Mouse (Mus musculus) heart, embryonic 10.5 days (tissue): ENCODE measurements around the gene Zim1. TPM values are rescaled to one million over a fixed set of nuclear protein-coding genes. Genes with fewer than 3 reads are reported as not detected.

Source experiments
- DNase-seq: peaks from one replicate; pipeline ENCODE4 v3.0.0-alpha.2; 2017; ENCODE audit warnings: low spot score
- H3K27ac ChIP-seq: fragments of 300-500 bp; sonication (generic); 2 replicates; pipeline ENCODE4 v1.5.1; 2016; ENCODE audit warnings: mild to moderate bottlenecking
- H3K27me3 ChIP-seq: fragments of 300-500 bp; sonication (generic); 2 replicates; pipeline ENCODE4 v1.6.1; 2016; ENCODE audit warnings: mild to moderate bottlenecking; ENCODE audit not compliant: poor library complexity, insufficient read depth, severe bottlenecking
- H3K36me3 ChIP-seq: fragments of 300-500 bp; sonication (generic); 2 replicates; pipeline ENCODE4 v1.6.1; 2016; ENCODE audit warnings: mild to moderate bottlenecking, moderate library complexity
- H3K4me1 ChIP-seq: fragments of 300-500 bp; sonication (generic); 2 replicates; pipeline ENCODE4 v1.6.1; 2016; ENCODE audit warnings: mild to moderate bottlenecking
- H3K4me3 ChIP-seq: fragments of 300-500 bp; sonication (generic); 2 replicates; pipeline ENCODE4 v1.5.1; 2016; ENCODE audit warnings: mild to moderate bottlenecking, moderate library complexity
- H3K9me3 ChIP-seq: fragments of 300-500 bp; sonication (generic); 2 replicates; pipeline ENCODE4 v1.6.1; 2016; ENCODE audit warnings: mild to moderate bottlenecking, moderate library complexity
- WGBS: fragments of 180-500 bp; shearing (Covaris S2); methylation state at CpG from one replicate; pipeline ENCODE4 v1.1.7; 2016; 5-methylcytosine and 5-hydroxymethylcytosine counted together
- polyA plus RNA-seq: library from polyadenylated mRNA; unstranded; fragments of >200 nt; fragmentation: Nextera tagmentation; extraction: Ambion mirVana; gene quantifications from 2 replicates; pipeline ENCODE4 v1.2.1, GENCODE M21; 2016

Gene Zim1
- polyA plus RNA-seq, result 9.4 and 17.2 TPM in 2 replicates

DNA sequence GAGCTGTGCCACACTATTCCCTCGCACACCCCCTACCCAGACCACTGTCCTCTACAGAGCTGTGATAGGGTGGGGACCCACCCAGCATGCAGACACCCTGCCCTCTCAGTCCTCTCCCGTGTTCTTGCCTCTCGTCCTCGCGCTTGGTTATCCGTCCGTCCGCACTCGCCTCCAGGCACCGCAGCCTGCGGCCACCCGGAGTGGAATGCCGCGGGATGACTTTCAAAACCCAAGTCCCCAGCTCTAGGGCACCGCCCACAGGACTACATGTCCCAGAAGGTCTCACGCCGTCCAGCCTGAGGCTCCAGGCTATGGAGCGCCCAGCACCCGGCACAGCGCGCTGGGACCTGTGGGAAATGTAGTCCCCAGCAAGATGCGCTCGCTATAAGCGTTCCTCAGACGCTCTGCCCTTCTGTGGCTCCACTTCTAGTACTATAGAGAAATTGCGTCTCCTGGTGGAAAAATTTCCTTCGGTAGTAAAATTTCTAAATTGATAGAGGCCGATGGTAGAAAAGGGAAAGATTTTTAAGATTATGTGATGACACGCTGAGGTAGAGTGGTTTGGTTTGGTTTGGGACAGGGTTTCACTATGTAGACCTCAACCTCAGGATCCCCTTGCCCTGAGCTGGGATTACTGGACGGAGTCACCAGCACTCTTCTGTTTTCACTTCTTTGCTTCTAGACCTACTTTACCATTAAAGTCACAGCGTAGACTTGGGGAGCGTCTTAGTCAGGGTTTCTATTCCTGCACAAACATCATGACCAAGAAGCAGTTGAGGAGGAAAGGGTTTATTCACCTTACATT is at the start of gene Zim1:
Gene Zim1 (minus strand): TSS at position 210 of the 805 bp plus-strand sequence.
- no peaks in the 10 kb centered on the region for H3K36me3 ChIP-seq
- H3K4me3 ChIP-seq, result peak within 1 kb of the TSS; percentile 70
- no peaks in the 10 kb centered on the region for H3K9me3 ChIP-seq
- no peaks in the 10 kb centered on the region for H3K27me3 ChIP-seq
- DNase-seq, result peak; percentile 95
- peaks cover 9% of the 10 kb centered on the region; the same call in 1 of the 2 replicates for H3K4me1 ChIP-seq
- H3K27ac ChIP-seq, result peak within 1 kb of the TSS; percentile 81
- 12% methylated on average over 32 of the region's 32 CpGs for WGBS

DNA sequence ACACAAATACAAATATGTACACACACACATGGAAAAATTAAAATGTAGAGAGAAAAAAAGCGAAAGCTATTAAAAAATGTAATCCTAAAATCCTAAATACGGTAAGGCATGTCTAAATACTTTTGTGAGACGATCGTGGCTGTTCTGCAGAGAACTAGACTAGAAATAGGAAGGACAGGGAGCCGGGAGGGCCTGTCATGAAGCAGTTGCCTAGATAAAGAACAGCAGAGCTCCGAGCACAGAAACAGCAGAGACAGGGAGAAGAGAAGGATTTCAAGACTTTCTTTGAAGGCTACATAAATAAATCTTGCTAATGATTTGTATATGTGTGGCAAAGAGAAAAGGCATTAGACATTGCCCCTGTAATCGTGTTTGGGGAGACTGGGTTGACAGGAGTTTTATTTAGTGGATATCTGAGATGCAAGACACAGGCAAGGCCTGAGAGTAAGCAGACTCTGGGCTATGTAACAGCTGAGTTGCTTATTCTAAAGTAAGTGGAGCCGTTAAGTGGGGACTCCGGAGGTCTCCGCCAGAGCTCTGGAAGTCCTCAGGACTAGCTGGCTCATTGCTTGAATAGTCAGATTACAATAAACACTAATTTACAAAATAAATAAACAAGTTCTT is 48.1 kb upstream of the Zim1 start:
- no peaks in the 10 kb centered on the region for H3K9me3 ChIP-seq
- peaks cover 15% of the 10 kb centered on the region for H3K4me1 ChIP-seq
- 25% methylated on average over 10 of the region's 10 CpGs for WGBS
- H3K36me3 ChIP-seq, result peaks cover 4% of the 10 kb centered on the region; the same call in 1 of the 2 replicates
- H3K4me3 ChIP-seq, result 0 out of 2 replicates have a peak overlapping the region, but pooled peaks have one; percentile 20
- DNase-seq, result no peak
- peak overlapping the region; percentile 79 for H3K27ac ChIP-seq
- H3K27me3 ChIP-seq, result no peaks in the 10 kb centered on the region

DNA sequence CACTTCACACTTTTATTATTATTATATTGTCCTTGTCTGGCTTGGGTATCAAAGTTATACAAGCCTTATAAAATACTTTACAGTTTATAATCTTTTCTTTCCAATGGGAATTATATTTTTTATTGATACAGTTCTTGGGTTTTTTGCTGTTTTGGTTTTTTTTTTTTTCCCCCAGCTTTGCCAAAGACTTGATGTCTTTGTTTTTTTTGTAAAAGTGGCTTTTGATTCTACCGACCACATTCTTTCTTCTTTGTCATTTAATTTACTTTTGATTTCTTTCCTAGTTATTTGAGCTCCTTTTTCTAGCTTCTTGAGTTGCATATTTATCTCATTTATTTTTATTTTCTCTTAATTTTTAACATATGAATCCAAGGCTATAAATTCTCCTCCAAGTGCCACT is 39.8 kb upstream of the Zim1 start:
- Histone ChIP-seq H3K9me3 (no peaks in the 10 kb centered on the region), H3K4me1 (no peaks in the 10 kb centered on the region), H3K4me3 (no peak overlapping the region), H3K27me3 (no peaks in the 10 kb centered on the region), H3K27ac (no peak overlapping the region), H3K36me3 (peaks cover under 1% of the 10 kb centered on the region; the same call in 1 of the 2 replicates)
- DNase-seq, result no peak
- 87% methylated on average over 1 of the region's 1 CpGs for WGBS

DNA sequence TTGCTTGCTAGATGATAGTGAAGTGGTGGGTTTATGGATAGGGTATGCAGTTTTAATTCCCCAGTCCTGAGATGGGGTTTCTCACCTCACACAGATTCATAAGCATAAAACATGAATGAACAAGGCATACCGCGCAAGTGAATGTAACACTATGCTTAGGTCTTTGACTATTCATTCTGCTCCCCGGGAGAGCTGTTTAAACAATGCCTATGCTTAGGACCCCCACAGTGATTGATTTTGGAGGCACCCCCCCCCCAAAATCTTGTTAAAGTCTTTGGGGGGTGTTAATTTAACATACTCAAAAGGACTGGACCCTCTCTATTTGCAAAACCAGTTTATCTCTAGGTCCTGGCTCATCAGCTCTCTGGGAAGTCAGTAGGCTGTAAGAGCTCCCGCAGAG is 35.7 kb upstream of the Zim1 start:
- H3K27ac ChIP-seq, result peak overlapping the region; percentile 89
- DNase-seq, result peak; percentile 65
- WGBS, result 55% methylated on average over 4 of the region's 4 CpGs

DNA sequence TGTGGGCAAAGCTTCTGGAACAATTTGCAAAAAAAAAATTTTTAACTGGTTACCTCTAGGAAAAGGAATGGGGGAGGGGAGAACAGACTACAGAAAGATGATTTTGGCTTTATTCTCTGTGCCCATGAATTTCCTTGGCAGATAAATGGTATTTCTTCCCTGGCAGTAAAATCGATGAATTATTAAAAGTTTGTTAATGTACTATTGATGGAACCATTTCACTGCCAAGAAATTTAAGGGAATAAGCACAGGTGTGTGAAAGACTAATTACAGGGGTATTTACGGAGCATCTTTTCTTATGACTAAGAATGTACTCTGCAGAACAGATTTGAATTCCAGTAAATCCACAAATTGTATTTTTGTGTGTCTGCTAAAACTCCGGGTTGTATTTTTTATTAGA is 35.1 kb upstream of the Zim1 start:
- Histone ChIP-seq H3K27ac (peak overlapping the region; percentile 89), H3K4me3 (peak overlapping the region; percentile 68), H3K27me3 (no peaks in the 10 kb centered on the region), H3K4me1 (no peaks in the 10 kb centered on the region), H3K36me3 (peaks cover 13% of the 10 kb centered on the region), H3K9me3 (peaks cover 40% of the 10 kb centered on the region)
- WGBS, result 45% methylated on average over 3 of the region's 3 CpGs
- DNase-seq, result no peak

More for the DNA sequence above, 35.7 kb upstream of the Zim1 start:
- H3K27me3 ChIP-seq, result no peaks in the 10 kb centered on the region
- H3K36me3 ChIP-seq, result peaks cover 11% of the 10 kb centered on the region
- no peaks in the 10 kb centered on the region for H3K4me1 ChIP-seq
- H3K4me3 ChIP-seq, result peak overlapping the region; percentile 68
- peaks cover 40% of the 10 kb centered on the region for H3K9me3 ChIP-seq

DNA sequence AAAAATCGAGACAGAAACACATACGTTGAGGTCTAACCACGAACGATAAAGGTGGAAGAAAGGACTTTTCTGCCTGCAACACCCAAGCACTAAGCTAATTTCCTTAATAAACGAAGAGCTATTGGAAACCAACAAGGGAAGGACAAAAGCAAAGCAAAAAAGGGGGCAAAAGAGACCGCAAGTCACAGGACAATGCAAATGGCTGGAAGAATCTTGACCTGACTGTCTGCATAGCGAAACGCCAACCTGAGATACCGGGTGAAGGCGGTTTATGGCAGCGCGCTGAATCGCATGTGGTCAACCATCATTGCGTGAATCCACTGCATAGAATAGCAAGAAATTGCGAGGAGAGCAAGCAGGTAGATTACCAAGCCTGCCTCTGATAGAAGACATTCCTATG is 34.6 kb upstream of the Zim1 start:
- peak overlapping the region; percentile 68 for H3K4me3 ChIP-seq
- peaks cover 19% of the 10 kb centered on the region for H3K36me3 ChIP-seq
- no peaks in the 10 kb centered on the region for H3K27me3 ChIP-seq
- H3K9me3 ChIP-seq, result peaks cover 40% of the 10 kb centered on the region
- DNase-seq, result peak; percentile 75
- H3K27ac ChIP-seq, result peak overlapping the region; percentile 89
- H3K4me1 ChIP-seq, result no peaks in the 10 kb centered on the region
- 31% methylated on average over 15 of the region's 15 CpGs for WGBS

DNA sequence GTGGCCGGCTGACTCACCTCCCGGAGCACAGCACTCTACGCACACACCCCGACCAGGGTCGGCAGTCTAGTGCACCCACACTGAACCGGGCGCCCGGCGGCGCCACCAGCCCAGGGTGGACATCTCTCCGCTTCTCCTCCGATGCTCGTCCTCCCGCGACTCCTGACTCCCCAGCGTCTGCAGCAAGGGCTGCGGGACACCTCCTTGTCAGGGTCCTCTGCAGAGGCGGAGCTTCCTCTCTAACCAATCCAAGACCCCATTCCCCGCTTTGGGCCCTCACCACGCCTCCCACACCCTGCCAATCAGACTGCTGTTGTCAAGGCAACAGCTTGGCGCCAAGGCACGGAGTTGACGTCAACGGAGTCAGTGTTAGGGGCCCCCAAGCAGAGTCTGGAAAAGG is 34.0 kb upstream of the Zim1 start, which contains the start of the genes Peg3 and Usp29:
Gene Peg3 (minus strand): TSS at position 191 of the 400 bp plus-strand sequence.
Gene Usp29 (plus strand): TSS at position 338 of the 400 bp plus-strand sequence.
- DNase-seq, result peak; percentile 97
- WGBS, result 50% methylated on average over 24 of the region's 24 CpGs
- Histone ChIP-seq H3K4me1 (no peaks in the 10 kb centered on the region), H3K27me3 (no peaks in the 10 kb centered on the region), H3K9me3 (peaks cover 40% of the 10 kb centered on the region), H3K36me3 (peaks cover 24% of the 10 kb centered on the region), H3K4me3 (peak within 1 kb of the TSS; percentile 68), H3K27ac (peak within 1 kb of the TSS; percentile 89)

DNA sequence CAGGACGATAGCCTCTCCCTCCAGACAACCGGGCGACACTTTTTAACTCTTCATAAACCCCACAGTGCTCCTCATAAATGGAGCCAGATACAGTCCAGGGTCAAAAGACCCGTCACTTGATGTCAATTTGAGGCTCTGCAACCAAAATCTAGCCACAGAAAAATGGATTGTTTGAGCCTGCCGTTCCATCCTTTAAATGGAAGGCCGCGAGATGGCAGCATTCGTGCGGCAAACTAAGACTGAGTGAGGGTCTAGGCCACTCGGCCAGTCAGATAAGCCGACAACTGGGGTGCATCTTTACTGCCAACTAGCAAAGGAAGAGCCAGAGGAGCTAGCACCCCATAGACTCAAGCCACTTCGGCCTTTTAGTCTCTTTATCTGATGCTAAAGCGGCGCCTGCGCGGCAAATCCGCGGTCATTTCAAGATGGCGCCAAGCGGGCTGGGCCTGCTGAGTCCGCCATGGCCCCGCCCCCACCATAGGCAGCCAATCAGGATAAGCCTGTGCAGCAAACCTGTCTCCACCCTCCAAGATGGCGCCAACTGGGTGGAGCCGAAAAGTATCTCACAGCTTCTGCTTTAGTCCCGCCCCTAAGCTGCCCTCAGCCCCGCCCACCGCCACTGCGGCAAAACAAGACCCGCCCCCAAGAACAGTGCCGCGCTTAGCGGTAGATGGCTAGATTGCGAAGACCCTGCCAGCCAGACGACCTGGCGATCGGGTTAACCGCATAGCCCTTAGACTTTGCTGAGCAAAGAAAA is 33.0 kb upstream of the Zim1 start:
- no peaks in the 10 kb centered on the region for H3K27me3 ChIP-seq
- peak overlapping the region; percentile 89 for H3K27ac ChIP-seq
- peaks cover 40% of the 10 kb centered on the region for H3K9me3 ChIP-seq
- DNase-seq, result peak; percentile 98
- H3K36me3 ChIP-seq, result peaks cover 34% of the 10 kb centered on the region
- no peaks in the 10 kb centered on the region for H3K4me1 ChIP-seq
- 40% methylated on average over 37 of the region's 37 CpGs for WGBS
- H3K4me3 ChIP-seq, result peak overlapping the region; percentile 68

DNA sequence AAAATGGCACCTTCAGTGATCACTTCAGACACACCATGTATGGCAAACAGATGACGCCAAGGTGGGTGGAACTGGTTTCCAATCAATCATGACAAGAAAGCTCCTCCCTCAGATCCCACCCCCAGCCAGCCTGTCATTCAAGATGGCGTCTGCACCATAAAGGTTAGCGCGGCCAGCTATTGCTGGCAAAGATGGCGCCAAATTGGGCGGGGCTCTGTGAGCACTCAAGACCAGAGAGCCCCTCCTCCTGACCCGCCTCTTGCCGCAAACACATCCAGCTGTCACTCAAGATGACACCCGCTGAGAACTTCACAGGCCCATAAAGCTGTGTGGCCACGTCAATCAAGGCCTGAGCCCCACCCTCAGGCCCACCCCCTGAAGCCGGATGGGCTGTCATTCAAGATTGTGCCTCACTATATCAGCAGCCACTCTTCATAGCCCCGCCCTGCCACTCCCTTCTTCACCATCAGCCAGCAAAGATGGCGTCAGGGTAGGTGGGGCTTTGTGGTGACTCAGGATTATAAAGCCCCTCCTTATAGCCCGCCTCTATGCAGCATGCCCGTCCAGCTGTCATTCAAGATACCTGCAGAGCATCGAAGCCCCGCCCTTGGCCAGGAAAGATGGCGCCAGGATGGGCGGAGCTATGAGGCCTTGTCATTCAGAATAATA is 32.1 kb upstream of the Zim1 start:
- 55% methylated on average over 19 of the region's 19 CpGs for WGBS
- Histone ChIP-seq H3K27ac (peak overlapping the region; percentile 89), H3K36me3 (peaks cover 42% of the 10 kb centered on the region), H3K4me1 (no peaks in the 10 kb centered on the region), H3K4me3 (peak overlapping the region; percentile 68), H3K9me3 (peaks cover 40% of the 10 kb centered on the region), H3K27me3 (no peaks in the 10 kb centered on the region)
- peak; percentile 97 for DNase-seq

DNA sequence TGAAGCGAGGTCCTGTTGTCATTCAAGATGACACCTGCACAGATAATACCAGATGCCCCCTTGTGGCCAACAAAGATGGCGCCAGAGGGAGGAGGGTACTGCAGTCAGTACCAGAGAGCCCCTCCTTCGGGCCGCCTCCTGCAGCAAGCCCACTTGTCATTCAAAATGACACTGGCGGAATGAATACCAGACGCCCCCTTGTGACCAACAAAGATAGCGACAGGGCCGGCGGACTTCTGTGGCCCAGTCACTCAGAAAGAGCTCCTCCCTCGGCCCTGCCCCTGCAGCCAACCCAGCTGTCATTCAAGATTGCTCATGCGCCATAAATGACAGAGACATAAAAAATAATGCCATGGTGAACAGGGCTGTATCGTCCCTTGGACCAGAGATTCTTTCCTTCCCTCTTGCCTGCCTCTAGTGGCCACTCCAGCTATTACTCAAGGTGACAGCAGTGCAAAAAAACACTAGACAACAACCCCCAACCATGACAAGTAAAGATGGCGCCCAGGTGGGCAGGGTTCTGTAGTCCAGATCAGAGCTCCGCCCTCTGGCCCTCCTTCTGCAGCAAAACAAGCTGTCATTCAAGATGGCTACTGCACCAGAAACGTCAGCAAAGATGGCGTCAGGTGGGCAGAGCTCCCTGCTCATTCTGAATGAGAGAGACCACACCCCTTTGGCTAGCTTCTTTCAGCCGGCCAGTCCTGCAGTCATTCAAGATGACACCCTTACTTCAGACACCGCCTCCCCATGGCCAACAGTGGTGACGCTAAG is 31.3 kb upstream of the Zim1 start:
- peak overlapping the region; percentile 81 for H3K27ac ChIP-seq
- peak; percentile 94 for DNase-seq
- no peaks in the 10 kb centered on the region for H3K4me1 ChIP-seq
- H3K36me3 ChIP-seq, result peaks cover 49% of the 10 kb centered on the region
- no peaks in the 10 kb centered on the region for H3K27me3 ChIP-seq
- peak overlapping the region; percentile 68 for H3K4me3 ChIP-seq
- 56% methylated on average over 19 of the region's 19 CpGs for WGBS
- peaks cover 40% of the 10 kb centered on the region for H3K9me3 ChIP-seq

DNA sequence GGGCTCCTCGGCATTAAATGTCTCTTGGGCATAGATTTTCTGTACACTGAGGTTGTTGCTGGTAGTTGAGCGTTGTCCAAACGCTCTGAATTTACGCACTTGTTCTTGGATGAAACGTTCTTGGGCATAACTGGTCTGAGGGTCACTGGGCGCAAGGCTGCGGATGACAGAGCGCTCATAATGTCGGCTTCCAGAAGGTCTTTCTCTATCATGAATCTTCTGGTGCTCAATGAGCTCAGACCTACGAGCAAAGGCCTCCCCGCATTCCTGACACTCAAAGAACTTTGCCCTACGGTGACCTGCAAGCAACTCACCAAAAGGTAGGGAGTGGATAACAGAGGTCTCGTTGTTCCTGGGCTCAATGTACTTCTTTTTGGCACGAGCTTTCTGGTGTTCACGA is 13.1 kb upstream of the Zim1 start:
- WGBS, result 89% methylated on average over 15 of the region's 15 CpGs
- Histone ChIP-seq H3K27ac (no peak overlapping the region), H3K27me3 (no peaks in the 10 kb centered on the region), H3K9me3 (peaks cover 7% of the 10 kb centered on the region; the same call in 1 of the 2 replicates), H3K4me1 (no peaks in the 10 kb centered on the region), H3K36me3 (peaks cover 90% of the 10 kb centered on the region), H3K4me3 (no peak overlapping the region)
- peak; percentile 66 for DNase-seq
